Comparison of ENCODE assay signal across 19 mouse cellular contexts in the genomic region with DNA sequence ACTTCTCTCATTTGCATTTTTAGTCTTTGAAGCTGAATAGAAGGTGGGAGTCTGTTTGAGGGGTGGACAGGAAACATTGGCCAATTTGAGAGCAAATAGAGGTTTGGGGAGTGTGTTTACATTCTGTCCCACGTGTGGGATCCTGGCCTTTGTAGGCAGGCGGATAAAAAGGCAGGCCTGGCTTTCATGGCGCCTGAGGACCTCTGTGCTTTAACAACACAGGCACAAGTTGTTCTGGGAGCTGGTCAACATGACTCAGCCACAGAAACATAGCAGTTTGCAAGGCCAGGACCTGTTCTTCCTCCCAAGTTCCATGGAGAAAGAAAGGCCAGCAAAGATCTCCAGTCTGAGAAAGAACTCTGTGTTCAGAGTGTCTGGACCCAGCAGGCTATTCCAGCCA.
A peak's percentile ranks its signal among the peaks of the same experiment; 100 is the strongest.
DNase-seq lines count a peak whose midpoint lies in the region; ATAC-seq and TF ChIP-seq lines count a peak whose summit lies in the region.
"Had no signal": no experiment of that assay in that cellular context is flagged by ENCODE, and none has a peak within 500 bp of the region (broad histone marks: within the 10 kb centered on the region; RNA-seq: fewer than 3 reads in every experiment).

No protein-coding gene starts in this region.

- no peaks in the 10 kb centered on the region for H3K9me3 ChIP-seq in heart, embryonic 12.5 days (replicated peaks)
- no peaks in the 10 kb centered on the region for H3K9me3 ChIP-seq in liver, postnatal 0 days (ENCODE audit: low read length)
- H3K9me3 ChIP-seq: embryonic facial prominence, embryonic 10.5 days; G1E; limb, embryonic 15.5 days; midbrain, embryonic 13.5 days; neural tube, embryonic 13.5 days had no signal

- DNase-seq in heart, adult 11 months, result peak; percentile 92
- DNase-seq in ovary, adult 18-20 months (ENCODE audit: low spot score), result peak; percentile 58
- DNase-seq in ovary, postnatal 10 days (ENCODE audit: low spot score), result no peak
- peak; percentile 25 for DNase-seq in liver, postnatal 0 days
- DNase-seq in yolk sac, embryonic 10.5 days (ENCODE audit: low spot score), result peak; percentile 3
- no peak for DNase-seq in gastrocnemius, adult 18-20 months (ENCODE audit: low spot score)
- no peak for DNase-seq in right cerebral cortex, postnatal 25 days
- DNase-seq: cerebellum, adult 2 months; cerebellum, postnatal 36 days; layer of hippocampus, postnatal 36 days; thymus, postnatal 36 days had no signal

- no peaks in the 10 kb centered on the region for H3K4me1 ChIP-seq in heart, embryonic 12.5 days (replicated peaks)
- 0 out of 2 replicates have a peak, but pooled peaks cover 3% of the 10 kb centered on the region for H3K4me1 ChIP-seq in liver, postnatal 0 days (ENCODE audit: insufficient read depth)
- H3K4me1 ChIP-seq: embryonic facial prominence, embryonic 10.5 days; limb, embryonic 15.5 days; midbrain, embryonic 13.5 days had no signal

- no peaks in the 10 kb centered on the region for H3K36me3 ChIP-seq in heart, embryonic 12.5 days
- H3K36me3 ChIP-seq in liver, postnatal 0 days (replicated peaks; ENCODE audit: insufficient read depth, low read length), result no peaks in the 10 kb centered on the region
- H3K36me3 ChIP-seq: embryonic facial prominence, embryonic 10.5 days; G1E; limb, embryonic 15.5 days; midbrain, embryonic 13.5 days; neural tube, embryonic 13.5 days had no signal

- 0 out of 2 replicates have a peak, but pooled peaks have one; percentile 32 for TF ChIP-seq EP300 in liver, postnatal 0 days (IDR thresholded peaks at IDR 0.05; ENCODE audit: low read depth)

- H3K4me2 ChIP-seq in heart, embryonic 12.5 days, result no peak overlapping the region
- H3K4me2 ChIP-seq in liver, postnatal 0 days (ENCODE audit: low read depth, low read length), result no peak overlapping the region
- H3K4me2 ChIP-seq: limb, embryonic 15.5 days; midbrain, embryonic 13.5 days; neural tube, embryonic 13.5 days had no signal

- 49% methylated on average over 3 of the region's 3 CpGs for WGBS in heart, embryonic 12.5 days
- 27% methylated on average over 3 of the region's 3 CpGs for WGBS in liver, postnatal 0 days (ENCODE audit: insufficient replicate concordance)

- ATAC-seq in heart, embryonic 12.5 days (ENCODE audit: insufficient number of reproducible peaks, low FRiP score), result no peak
- ATAC-seq in liver, postnatal 0 days, result peak; percentile 50
- ATAC-seq: hindbrain, embryonic 16.5 days; intestine, embryonic 16.5 days had no signal

- H3K4me3 ChIP-seq in heart, embryonic 12.5 days, result no peak overlapping the region
- no peak overlapping the region for H3K4me3 ChIP-seq in liver, postnatal 0 days (ENCODE audit: low read depth, low read length)
- H3K4me3 ChIP-seq: embryonic facial prominence, embryonic 10.5 days; limb, embryonic 15.5 days; midbrain, embryonic 13.5 days; neural tube, embryonic 13.5 days had no signal

- H3K27me3 ChIP-seq in heart, embryonic 12.5 days (replicated peaks), result no peaks in the 10 kb centered on the region
- no peaks in the 10 kb centered on the region for H3K27me3 ChIP-seq in liver, postnatal 0 days (ENCODE audit: insufficient read depth, low read length)
- H3K27me3 ChIP-seq: limb, embryonic 15.5 days; midbrain, embryonic 13.5 days; neural tube, embryonic 13.5 days had no signal

- H3K27ac ChIP-seq in heart, embryonic 12.5 days (ENCODE audit: poor library complexity, severe bottlenecking), result no peak overlapping the region
- peak overlapping the region; percentile 80 for H3K27ac ChIP-seq in liver, postnatal 0 days (ENCODE audit: low read depth)
- H3K27ac ChIP-seq: embryonic facial prominence, embryonic 10.5 days; limb, embryonic 15.5 days; midbrain, embryonic 13.5 days; neural tube, embryonic 13.5 days had no signal

- H3K9ac ChIP-seq in heart, embryonic 12.5 days, result no peak overlapping the region
- H3K9ac ChIP-seq in liver, postnatal 0 days (replicated peaks), result no peak overlapping the region
- H3K9ac ChIP-seq: limb, embryonic 15.5 days; midbrain, embryonic 13.5 days; neural tube, embryonic 13.5 days had no signal

- no peak for TF ChIP-seq CTCF in liver, postnatal 0 days (IDR thresholded peaks at IDR 0.05; ENCODE audit: low read depth)

Comparison
In these comparisons a context has a peak if more than half of its experiments do, and no peak if none do; other contexts are left out.
1. DNase-seq: peak in heart, adult 11 months (single experiment), ovary, adult 18-20 months (single experiment), liver, postnatal 0 days (single experiment) and yolk sac, embryonic 10.5 days (single experiment); none in ovary, postnatal 10 days (single experiment), gastrocnemius, adult 18-20 months (single experiment) and right cerebral cortex, postnatal 25 days (single experiment).